Mouse (Mus musculus) liver, embryonic 14.5 days (tissue): ENCODE data around the gene Dazap1. TPM values are rescaled to one million over a fixed set of nuclear protein-coding genes. Genes with fewer than 3 reads are reported as not detected.

ENCODE experiments used
- ATAC-seq: fragments of 200-750 bp; cut with Nextera tagmentation; 2 replicates; pipeline ENCODE4 v1.8.0; 2017; ENCODE audit warnings: moderate number of reproducible peaks, mild to moderate bottlenecking, moderate library complexity; ENCODE audit not compliant: insufficient read depth
- DNase-seq, 3 experiments: peaks; one replicate each; pipeline ENCODE4 v3.0.0-alpha.2; 2012 to 2013; ENCODE audit warnings: low read depth in 3 of 3, low spot score in 3 of 3
- H3K27ac ChIP-seq: fragments of 300-500 bp; sonication (generic); 2 replicates; pipeline ENCODE4 v1.5.1; 2014; ENCODE audit warnings: moderate library complexity, mild to moderate bottlenecking, control low read depth, inconsistent platforms
- H3K27me3 ChIP-seq: fragments of 300-500 bp; sonication (generic); 2 replicates; pipeline ENCODE4 v1.6.1; 2014; ENCODE audit warnings: mild to moderate bottlenecking, low read length, moderate library complexity; ENCODE audit not compliant: control insufficient read depth, insufficient read depth
- H3K36me3 ChIP-seq: fragments of 300-500 bp; sonication (generic); replicated peaks from 2 replicates; pipeline ENCODE4 v1.6.1; 2014; ENCODE audit warnings: low read depth; ENCODE audit not compliant: control insufficient read depth, insufficient read depth
- H3K4me1 ChIP-seq, 2 experiments: fragments of 200-500 bp in 1 of 2; fragments of 300-500 bp in 1 of 2; sonication (generic) in 1 of 2; replicated peaks; 2 replicates each; pipeline ENCODE4 v1.6.1; 2012 to 2014; ENCODE audit warnings: antibody characterized with exemption in 1 of 2, inconsistent platforms in 1 of 2, low read length in 1 of 2; ENCODE audit not compliant: control insufficient read depth in 2 of 2, insufficient read depth in 2 of 2
- H3K4me2 ChIP-seq: fragments of 300-500 bp; sonication (generic); 2 replicates; pipeline ENCODE4 v1.6.1; 2014; ENCODE audit warnings: low read depth, mild to moderate bottlenecking, control low read depth, moderate library complexity
- H3K4me3 ChIP-seq, 2 experiments: fragments of 200-500 bp in 1 of 2; fragments of 300-500 bp in 1 of 2; sonication (generic) in 1 of 2; 2 replicates each; pipeline ENCODE4 v1.5.1; 2012 to 2014; ENCODE audit warnings: low read depth in 2 of 2, low read length in 2 of 2, mild to moderate bottlenecking in 2 of 2, control low read depth in 1 of 2, inconsistent platforms in 1 of 2, moderate library complexity in 1 of 2; ENCODE audit not compliant: insufficient read depth in 1 of 2
- H3K9ac ChIP-seq: fragments of 300-500 bp; sonication (generic); replicated peaks from 2 replicates; pipeline ENCODE4 v1.6.1; 2014; ENCODE audit warnings: mild to moderate bottlenecking, control low read depth, moderate library complexity
- H3K9me3 ChIP-seq: fragments of 300-500 bp; sonication (generic); 2 replicates; pipeline ENCODE4 v1.6.1; 2016; ENCODE audit warnings: low read length, mixed read lengths; ENCODE audit not compliant: control insufficient read depth
- CTCF ChIP-seq: IDR thresholded peaks from 2 replicates; pipeline ENCODE4 v1.5.1; 2016; ENCODE audit warnings: antibody characterized with exemption, low read depth, control low read depth
- EP300 ChIP-seq: IDR thresholded peaks from 2 replicates; pipeline ENCODE4 v1.6.1; 2016; ENCODE audit warnings: antibody characterized with exemption, low read depth
- WGBS: fragments of 180-500 bp; shearing (Covaris S2); extraction: QIAGEN DNeasy Blood & Tissue Kit; methylation state at CpG from one replicate; pipeline ENCODE4 v1.1.7; 2014; ENCODE audit not compliant: insufficient replicate concordance; 5-methylcytosine and 5-hydroxymethylcytosine counted together
- polyA plus RNA-seq, 2 experiments: library from polyadenylated mRNA; depleted of rRNA in 1 of 2; stranded (reverse) in 1 of 2; unstranded in 1 of 2; fragments of >200 nt; fragmentation: Nextera tagmentation in 1 of 2; extraction: Ambion mirVana in 1 of 2; gene quantifications; 2 replicates each; pipeline versions ENCODE4 v1.2.1 to v1.2.3; 2012 to 2014

Dazap1 gene
- polyA plus RNA-seq, 2 experiments: 20.4 to 75.9 TPM

DNA sequence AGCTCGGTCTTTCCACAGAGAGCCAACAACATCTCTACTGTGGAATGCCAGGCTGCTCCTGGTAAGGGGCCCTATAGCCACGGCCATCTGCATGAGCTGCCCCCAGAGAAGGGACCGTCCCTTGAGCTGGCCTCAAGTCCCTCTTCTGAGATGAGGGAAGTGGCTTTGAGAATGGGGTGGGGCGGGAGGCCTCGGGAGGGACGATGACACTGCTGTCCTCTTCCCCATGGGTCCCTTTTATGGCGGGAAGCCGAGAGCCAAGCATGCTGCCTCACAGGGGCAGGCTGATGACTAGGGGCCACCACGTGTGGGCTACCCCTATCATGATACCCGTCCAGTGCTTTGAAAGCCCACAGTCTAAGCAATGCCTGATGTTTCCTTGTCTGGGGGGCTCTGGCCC lies 55.7 kb downstream of the Dazap1 start:
- peak overlapping the region; percentile 25 for H3K4me2 ChIP-seq
- no peak for DNase-seq
- H3K27me3 ChIP-seq: peaks cover 42% of the 10 kb centered on the region
- WGBS: 20% methylated on average over 10 of the region's 10 CpGs
- no peak overlapping the region for H3K4me3 ChIP-seq
- TF ChIP-seq CTCF (no peak), EP300 (no peak)
- no peak overlapping the region for H3K27ac ChIP-seq
- peak overlapping the region; percentile 9; the same call in 1 of the 2 replicates for H3K9ac ChIP-seq
- peaks cover 7% of the 10 kb centered on the region; the same call in 1 of the 2 replicates for H3K36me3 ChIP-seq
- no peak for ATAC-seq
- H3K4me1 ChIP-seq: peaks cover 16 to 24% of the 10 kb centered on the region in 2 experiments
- no peaks in the 10 kb centered on the region for H3K9me3 ChIP-seq

GRCm38 (mm10) chr10:80320340-80320760 lies 59.1 kb downstream of the Dazap1 start, which contains the start of gene 2310011J03Rik:
Gene 2310011J03Rik (minus strand): TSS chr10:80320537.
- DNase-seq: peak; percentile 82 to 85 (median 82)

DNA sequence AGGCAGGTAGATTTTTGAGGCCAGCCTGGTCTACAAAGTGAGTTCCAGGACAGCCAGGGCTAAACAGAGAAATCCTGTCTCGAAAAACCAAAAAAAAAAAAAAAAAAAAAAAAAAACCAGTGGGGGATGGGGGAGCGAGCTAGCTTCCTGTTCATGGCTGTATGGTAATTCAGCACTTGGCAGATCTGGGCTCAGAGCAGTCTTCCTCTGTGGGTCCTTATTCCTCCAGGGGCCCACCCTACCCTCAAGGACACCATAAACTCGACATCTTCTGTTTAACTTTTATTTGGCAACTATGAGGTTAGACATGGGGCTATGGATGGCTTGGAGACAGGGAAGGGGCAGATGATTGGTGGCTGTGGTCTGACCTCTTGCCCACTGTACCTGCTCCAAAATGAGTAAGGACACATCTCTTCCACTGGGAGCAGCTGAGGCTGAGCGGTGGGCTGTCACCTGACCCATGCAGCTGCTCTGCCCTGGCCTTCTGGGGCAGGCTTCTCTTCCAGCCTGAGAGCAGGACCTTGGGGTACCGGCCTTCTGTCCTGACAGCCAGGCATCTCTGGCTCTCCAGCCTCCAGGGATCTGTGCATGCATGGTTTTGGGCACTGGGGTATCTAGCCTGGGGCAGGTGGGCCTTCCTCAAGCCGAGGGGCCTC lies 59.9 kb downstream of the Dazap1 start:
- Histone ChIP-seq H3K4me1 (peaks cover 20 to 25% of the 10 kb centered on the region in 2 experiments), H3K4me3 (no peak overlapping the region), H3K4me2 (peak overlapping the region; percentile 70)

More at GRCm38 (mm10) chr10:80320340-80320760, 59.1 kb downstream of the Dazap1 start, which contains the start of gene 2310011J03Rik:
- peak within 1 kb of the TSS; percentile 70 for H3K4me2 ChIP-seq
- H3K9me3 ChIP-seq: no peaks in the 10 kb centered on the region
- H3K4me1 ChIP-seq: peaks cover 20 to 26% of the 10 kb centered on the region in 2 experiments
- H3K36me3 ChIP-seq: peaks cover 7% of the 10 kb centered on the region; the same call in 1 of the 2 replicates
- H3K27ac ChIP-seq: peak within 1 kb of the TSS; percentile 75
- peak within 1 kb of the TSS; percentile 89 for H3K9ac ChIP-seq
- WGBS: under 1% methylated on average over 34 of the region's 34 CpGs
- TF ChIP-seq EP300: no peak
- no peak for TF ChIP-seq CTCF
- H3K4me3 ChIP-seq: peak within 1 kb of the TSS; percentile 88 to 89
- peaks cover 9% of the 10 kb centered on the region for H3K27me3 ChIP-seq
- peak; percentile 49 for ATAC-seq

GRCm38 (mm10) chr10:80321670-80322581 lies 60.6 kb downstream of the Dazap1 start:
- H3K9ac ChIP-seq: peak overlapping the region; percentile 60

More for the DNA sequence above, 59.9 kb downstream of the Dazap1 start:
- DNase-seq (no peak), ATAC-seq (no peak)
- no peak for TF ChIP-seq CTCF
- H3K36me3 ChIP-seq: peaks cover 7% of the 10 kb centered on the region; the same call in 1 of the 2 replicates
- 48% methylated on average over 6 of the region's 6 CpGs for WGBS
- no peak overlapping the region for H3K9ac ChIP-seq
- H3K9me3 ChIP-seq: no peaks in the 10 kb centered on the region
- H3K27me3 ChIP-seq: peaks cover 1% of the 10 kb centered on the region
- H3K27ac ChIP-seq: peak overlapping the region; percentile 11

More at GRCm38 (mm10) chr10:80321670-80322581, 60.6 kb downstream of the Dazap1 start:
- no peak for TF ChIP-seq EP300
- TF ChIP-seq CTCF: no peak
- WGBS: 82% methylated on average over 21 of the region's 21 CpGs
- peak overlapping the region; percentile 43 for H3K27ac ChIP-seq
- H3K4me3 ChIP-seq: peak overlapping the region; percentile 72 to 74
- no peak for DNase-seq
- ATAC-seq: no peak
- no peaks in the 10 kb centered on the region for H3K9me3 ChIP-seq
- no peaks in the 10 kb centered on the region for H3K27me3 ChIP-seq
- peak overlapping the region; percentile 96 for H3K4me2 ChIP-seq
- H3K36me3 ChIP-seq: peaks cover 7% of the 10 kb centered on the region; the same call in 1 of the 2 replicates
- H3K4me1 ChIP-seq: peaks cover 15 to 17% of the 10 kb centered on the region in 2 experiments
